Mouse (Mus musculus) testis, adult 2 months (tissue): Measurements from ENCODE around the gene Gm12184. TPM values are rescaled to one million over a fixed set of nuclear protein-coding genes. Genes with fewer than 3 reads are reported as not detected.

Experiments used
- H3K27ac ChIP-seq: fragments of 200-500 bp; 2 replicates; pipeline ENCODE4 v1.5.1; 2012; ENCODE audit warnings: low read depth, low read length; ENCODE audit not compliant: control insufficient read depth, insufficient read depth
- H3K27me3 ChIP-seq: fragments of 200-500 bp; 2 replicates; pipeline ENCODE4 v1.6.1; 2012; ENCODE audit warnings: mild to moderate bottlenecking, low read length, moderate library complexity; ENCODE audit not compliant: control insufficient read depth, insufficient read depth
- H3K36me3 ChIP-seq: fragments of 200-500 bp; 2 replicates; pipeline ENCODE4 v1.6.1; 2012; ENCODE audit warnings: mild to moderate bottlenecking, low read length; ENCODE audit not compliant: control insufficient read depth, insufficient read depth
- H3K4me1 ChIP-seq: fragments of 200-500 bp; 2 replicates; pipeline ENCODE4 v1.6.1; 2012; ENCODE audit warnings: low read length; ENCODE audit not compliant: control insufficient read depth, insufficient read depth
- H3K4me3 ChIP-seq: fragments of 200-500 bp; 2 replicates; pipeline ENCODE4 v1.5.1; 2012; ENCODE audit warnings: low read depth, mild to moderate bottlenecking, low read length, moderate library complexity, mixed read lengths; ENCODE audit not compliant: control insufficient read depth
- CTCF ChIP-seq: fragments of 200-500 bp; IDR thresholded peaks from 2 replicates; pipeline ENCODE4 v1.5.1; 2012; ENCODE audit warnings: low read depth, mild to moderate bottlenecking, inconsistent platforms, low read length, moderate library complexity; ENCODE audit not compliant: control insufficient read depth, insufficient read depth, insufficient replicate concordance
- POLR2A ChIP-seq: fragments of 200-500 bp; IDR thresholded peaks from 2 replicates; pipeline ENCODE4 v1.6.1; 2012; ENCODE audit warnings: low read depth, mild to moderate bottlenecking, inconsistent platforms, low read length, moderate library complexity; ENCODE audit not compliant: control insufficient read depth
- polyA plus RNA-seq: library from polyadenylated mRNA; depleted of rRNA; stranded (reverse); fragments of >200 nt; gene quantifications from 2 replicates; pipeline ENCODE4 v1.2.3, GENCODE M21; 2012; rRNA removed

Gm12184 gene
- polyA plus RNA-seq, 1 experiment, result 7.2 TPM

DNA sequence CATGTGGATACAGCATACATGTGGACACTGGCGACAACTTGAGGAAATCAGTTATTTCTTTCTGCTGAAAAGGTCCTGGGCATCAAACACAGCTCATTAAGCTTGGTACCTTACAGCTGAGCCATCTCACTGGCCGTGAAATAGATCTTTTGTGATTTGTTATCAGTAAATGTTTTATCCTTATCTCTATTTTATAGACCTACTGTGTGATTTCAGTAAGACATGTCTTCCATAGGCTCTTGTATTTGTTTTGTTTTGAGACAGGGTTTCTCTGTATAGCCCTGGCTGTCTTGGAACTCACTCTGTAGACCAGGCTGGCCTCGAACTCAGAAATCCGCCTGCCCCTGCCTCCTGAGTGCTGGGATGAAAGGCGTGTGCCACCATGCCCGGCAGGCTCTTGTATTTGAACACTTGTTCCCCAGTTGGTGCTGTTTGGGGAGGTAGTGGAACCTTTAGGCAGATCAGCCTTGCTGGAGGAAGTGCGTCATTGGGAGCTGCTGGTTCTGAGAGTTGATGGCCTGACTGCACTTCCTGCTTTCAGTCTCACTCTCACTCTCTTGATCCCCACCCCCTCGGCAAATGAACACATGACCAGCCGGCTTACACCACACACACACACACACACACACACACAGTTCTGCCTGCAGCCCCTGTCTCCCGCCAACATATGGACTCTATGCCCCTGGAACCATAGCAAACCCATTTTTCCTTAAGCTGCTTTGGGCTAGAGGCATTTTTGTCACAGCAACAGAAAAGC, 38.8 kb downstream of the Gm12184 start:
- TF ChIP-seq POLR2A (no peak), CTCF (no peak)
- H3K27me3 ChIP-seq, result no peaks in the 10 kb centered on the region
- peaks cover 10% of the 10 kb centered on the region; the same call in 1 of the 2 replicates for H3K4me1 ChIP-seq
- H3K36me3 ChIP-seq, result no peaks in the 10 kb centered on the region
- H3K4me3 ChIP-seq, result no peak overlapping the region
- H3K27ac ChIP-seq, result no peak overlapping the region

DNA sequence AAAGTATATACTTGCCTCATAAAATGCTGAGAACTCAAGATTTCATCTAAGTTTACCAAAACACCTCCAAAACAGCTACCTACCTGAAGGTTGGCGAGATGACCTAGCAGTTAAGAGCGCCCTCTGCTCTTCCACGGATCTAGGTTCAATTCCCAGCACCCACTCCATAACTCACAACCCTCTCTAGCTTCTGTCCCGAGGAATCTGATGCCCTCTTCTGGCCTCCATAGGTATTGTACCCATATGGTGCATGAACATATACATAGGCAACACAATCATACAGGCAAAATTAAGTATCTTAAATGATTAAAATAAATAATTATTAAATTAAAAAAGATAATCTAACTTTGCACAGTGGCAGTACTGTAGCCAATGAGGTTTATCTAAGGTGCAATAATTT, 44.2 kb downstream of the Gm12184 start:
- Histone ChIP-seq H3K36me3 (no peaks in the 10 kb centered on the region), H3K27ac (no peak overlapping the region), H3K4me3 (no peak overlapping the region), H3K4me1 (no peaks in the 10 kb centered on the region), H3K27me3 (no peaks in the 10 kb centered on the region)
- no peak for TF ChIP-seq CTCF
- TF ChIP-seq POLR2A, result no peak

DNA sequence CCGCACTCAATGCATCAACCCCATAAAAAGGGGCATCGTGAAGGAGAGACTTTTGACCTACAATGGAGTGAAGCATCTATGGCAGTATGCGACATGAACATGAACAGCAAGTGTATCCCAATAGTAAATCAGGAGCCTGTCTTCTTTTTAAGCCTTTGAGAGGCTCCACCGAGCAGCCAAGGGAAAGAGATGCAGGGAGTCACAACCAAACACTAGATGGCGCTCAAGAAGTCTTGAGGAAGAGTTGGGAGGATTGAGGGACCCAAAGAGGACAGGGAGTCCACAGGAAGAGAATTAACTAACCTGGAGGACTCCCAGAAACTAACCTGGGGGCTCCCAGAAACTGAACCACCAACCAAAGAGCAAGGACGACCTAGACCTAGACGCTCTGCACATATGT, 47.0 kb downstream of the Gm12184 start:
- no peaks in the 10 kb centered on the region for H3K27me3 ChIP-seq
- H3K4me1 ChIP-seq, result no peaks in the 10 kb centered on the region; the same call in 1 of the 2 replicates
- TF ChIP-seq CTCF, result no peak
- TF ChIP-seq POLR2A, result no peak
- H3K36me3 ChIP-seq, result no peaks in the 10 kb centered on the region
- H3K4me3 ChIP-seq, result no peak overlapping the region
- H3K27ac ChIP-seq, result no peak overlapping the region

DNA sequence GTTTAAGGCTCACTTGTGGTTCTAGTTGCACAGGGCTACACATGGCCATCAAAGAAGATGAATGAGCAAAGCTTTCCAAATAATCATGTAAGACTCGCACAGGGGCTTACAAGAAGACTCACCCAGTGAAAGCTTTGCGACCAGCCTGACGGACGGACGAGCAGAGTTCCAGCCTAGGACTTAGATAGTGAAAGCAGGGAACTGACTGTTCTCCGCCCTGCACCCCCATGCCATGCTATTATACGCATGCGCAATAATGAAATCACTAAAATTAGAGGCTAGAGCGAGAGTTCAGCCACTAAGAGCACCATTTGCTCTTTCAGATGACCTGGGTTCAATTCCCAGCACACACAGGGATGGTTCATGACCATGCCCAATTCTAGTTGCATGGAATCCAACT, 49.2 kb downstream of the Gm12184 start:
- TF ChIP-seq POLR2A, result no peak
- TF ChIP-seq CTCF, result no peak
- Histone ChIP-seq H3K27ac (no peak overlapping the region), H3K27me3 (no peaks in the 10 kb centered on the region), H3K4me3 (no peak overlapping the region), H3K36me3 (no peaks in the 10 kb centered on the region), H3K4me1 (no peaks in the 10 kb centered on the region; the same call in 1 of the 2 replicates)

DNA sequence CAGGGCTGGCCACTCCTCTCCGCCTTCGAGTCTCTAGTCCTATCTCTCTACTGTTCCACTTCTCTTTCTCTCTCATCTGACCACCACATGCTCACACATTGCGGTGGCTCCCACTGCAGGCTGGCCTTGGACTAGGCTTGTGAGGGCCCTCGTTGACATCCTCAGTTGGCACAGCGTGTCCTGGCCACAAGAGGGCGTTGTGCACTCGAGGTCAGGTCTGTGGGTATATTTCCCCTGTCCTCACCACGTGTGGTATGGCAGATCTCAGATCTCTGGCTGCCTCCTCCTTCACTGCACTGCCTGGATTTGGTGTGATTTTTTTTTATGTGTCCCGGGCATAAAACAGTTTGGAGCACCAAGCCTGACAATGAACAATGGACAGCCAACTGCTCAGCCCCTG, 49.8 kb downstream of the Gm12184 start:
- no peak overlapping the region for H3K4me3 ChIP-seq
- no peaks in the 10 kb centered on the region for H3K27me3 ChIP-seq
- TF ChIP-seq CTCF, result peak; percentile 85; the same call in 1 of the 2 replicates
- TF ChIP-seq POLR2A, result no peak
- no peaks in the 10 kb centered on the region; the same call in 1 of the 2 replicates for H3K4me1 ChIP-seq
- no peak overlapping the region for H3K27ac ChIP-seq
- H3K36me3 ChIP-seq, result no peaks in the 10 kb centered on the region

DNA sequence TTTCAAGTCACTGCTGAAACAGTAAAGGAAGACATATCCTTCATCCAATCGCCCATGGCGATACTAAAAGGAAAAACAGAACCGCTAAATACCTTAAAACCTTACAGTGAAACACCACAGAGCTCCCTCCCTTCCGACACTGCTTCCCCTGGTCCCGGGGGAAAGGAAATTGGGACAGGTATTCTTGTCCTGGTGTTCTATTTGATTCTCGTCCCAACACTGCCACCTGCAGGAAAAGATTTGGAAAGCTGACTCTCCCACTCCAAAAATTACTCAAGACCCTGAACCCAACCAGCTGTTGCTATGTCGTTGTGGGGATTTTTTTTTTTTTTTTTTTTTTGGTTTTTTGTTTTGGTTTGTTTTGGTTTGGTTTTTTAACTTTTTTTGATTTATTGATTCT, 51.0 kb downstream of the Gm12184 start:
- Histone ChIP-seq H3K36me3 (no peaks in the 10 kb centered on the region), H3K4me3 (no peak overlapping the region), H3K4me1 (no peaks in the 10 kb centered on the region; the same call in 1 of the 2 replicates), H3K27ac (no peak overlapping the region), H3K27me3 (no peaks in the 10 kb centered on the region)
- no peak for TF ChIP-seq POLR2A
- no peak for TF ChIP-seq CTCF

Other genes starting within 250 kb of the Gm12184 start
- gene Rack1, start 26.3 kb downstream of the Gm12184 start, polyA plus RNA-seq, result 208 and 217 TPM in 2 replicates
- 85.7 and 95.5 TPM in 2 replicates for gene Trim41, start 9.3 kb downstream of the Gm12184 start, polyA plus RNA-seq
- gene Trim7, start 515 bp downstream of the Gm12184 start, polyA plus RNA-seq, result 16.3 and 18.3 TPM in 2 replicates
- gene Irgm1, start 45.0 kb upstream of the Gm12184 start, polyA plus RNA-seq, result 0.75 and 0.78 TPM in 2 replicates
- gene Gm5431, start 75.6 kb upstream of the Gm12184 start, polyA plus RNA-seq, result 0.02 and 0.05 TPM in 2 replicates
- gene Psme2b, start 119.5 kb upstream of the Gm12184 start, polyA plus RNA-seq, result 0.53 and 0.67 TPM in 2 replicates
- gene Olfr56, start 152.2 kb upstream of the Gm12184 start, polyA plus RNA-seq, result not detected in 2 replicates
- gene 9930111J21Rik1, start 152.7 kb upstream of the Gm12184 start, polyA plus RNA-seq, result 0.12 TPM in 1 of 2 replicates, not detected in the other
- gene Gm12185, start 165.6 kb upstream of the Gm12184 start, polyA plus RNA-seq, result not detected in 2 replicates
- 0.51 and 0.58 TPM in 2 replicates for gene Tgtp1, start 167.5 kb upstream of the Gm12184 start, polyA plus RNA-seq
- gene 9930111J21Rik2, start 224.6 kb upstream of the Gm12184 start, polyA plus RNA-seq, result 0.35 TPM in 2 replicates
- 0.08 and 0.63 TPM in 2 replicates for gene Tgtp2, start 237.6 kb upstream of the Gm12184 start, polyA plus RNA-seq
- 0.37 and 0.42 TPM in 2 replicates for gene Ifi47, start 249.9 kb upstream of the Gm12184 start, polyA plus RNA-seq